Mouse (Mus musculus) lung, adult 2 months (tissue): ENCODE measurements at regions not wholly inside any gene's neighbourhood (a gene's known extent, or its start where the extent isn't known, plus 50 kb on each side); places are given as distances from the start of the nearest gene placed in this dataset.

Source experiments
- CTCF ChIP-seq: fragments of 200-500 bp; IDR thresholded peaks from 2 replicates; pipeline ENCODE4 v1.5.1; 2011; ENCODE audit warnings: mild to moderate bottlenecking, low read length, control low read depth; ENCODE audit not compliant: insufficient read depth
- POLR2A ChIP-seq: fragments of 200-500 bp; IDR thresholded peaks from 2 replicates; pipeline ENCODE4 v1.6.1; 2011; ENCODE audit warnings: low read depth, mild to moderate bottlenecking, control low read depth, low read length, borderline replicate concordance; ENCODE audit errors: extremely low read depth

DNA sequence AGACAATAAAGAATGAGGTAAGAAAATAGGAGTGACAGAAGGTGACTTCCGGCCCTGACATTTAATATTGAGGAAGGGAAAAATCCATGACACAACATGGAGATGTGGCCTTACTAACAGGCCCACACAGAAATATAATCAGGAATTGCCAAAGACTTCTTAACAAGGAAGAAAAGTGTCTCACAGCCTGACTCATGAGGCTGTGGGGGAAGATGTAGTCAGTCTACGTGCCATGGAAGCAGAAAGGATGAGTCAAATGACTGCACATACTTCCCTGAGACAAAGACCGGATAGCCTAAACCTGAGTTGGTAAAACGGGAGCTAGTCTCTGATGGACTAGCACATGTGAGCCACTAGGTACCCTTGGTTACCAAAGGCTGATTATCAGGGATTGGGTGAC, 257.4 kb upstream of the Spred2 start:
- TF ChIP-seq POLR2A (no peak), CTCF (no peak)
